Mouse (Mus musculus) large intestine, adult 2 months (tissue): ENCODE data around the gene Btla. TPM values are rescaled to one million over a fixed set of nuclear protein-coding genes. Genes with fewer than 3 reads are reported as not detected.

ENCODE experiments used
- DNase-seq: peaks from one replicate; pipeline ENCODE4 v3.0.0-alpha.2; 2012; ENCODE audit warnings: low read depth, low spot score
- WGBS: fragments of 180-500 bp; shearing (Covaris S2); methylation state at CpG from one replicate; pipeline ENCODE4 v1.1.7; 2018; 5-methylcytosine and 5-hydroxymethylcytosine counted together
- polyA plus RNA-seq: library from polyadenylated mRNA; depleted of rRNA; stranded (reverse); fragments of >200 nt; gene quantifications from 2 replicates; pipeline ENCODE4 v1.2.3, GENCODE M21; 2012; rRNA removed

Btla gene
- 2.2 and 2.5 TPM in 2 replicates for polyA plus RNA-seq

DNA sequence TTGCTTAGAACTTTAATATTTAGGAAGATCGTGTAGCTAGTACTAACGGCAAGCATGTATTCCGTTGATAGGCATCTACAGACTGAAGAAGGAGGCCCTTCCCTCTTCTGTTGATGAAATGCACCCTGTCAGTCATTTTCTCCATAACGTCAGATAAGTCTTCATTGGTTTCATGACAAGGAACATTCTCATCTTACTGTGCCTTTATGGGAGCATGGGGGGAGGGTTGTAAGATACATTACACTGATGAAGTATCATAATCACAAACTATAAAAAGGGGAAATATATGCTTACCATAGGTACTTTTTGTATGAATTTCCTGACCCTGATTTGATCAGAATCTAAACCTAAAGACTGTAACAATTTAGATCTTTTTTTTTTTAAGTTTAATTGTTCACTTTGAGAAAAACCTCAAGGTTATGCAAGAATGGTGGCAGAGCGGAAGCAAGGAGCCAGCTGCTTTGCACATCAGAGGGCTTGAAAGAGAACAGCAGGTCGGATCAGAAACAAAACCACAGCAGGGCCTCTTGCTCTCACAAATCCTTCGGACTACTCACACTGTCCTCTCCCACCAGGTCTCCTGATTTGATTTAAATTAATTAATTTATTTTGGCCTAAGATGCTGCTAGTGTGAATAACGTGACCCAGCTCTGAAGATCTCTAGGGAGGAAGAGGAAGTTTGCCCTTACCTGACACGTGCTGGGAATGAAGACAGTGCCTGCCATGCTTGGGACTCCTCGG lies at the start of gene Btla:
TSS of gene Btla (plus strand) at position 668 of the 741 bp plus-strand sequence.
- no peak for DNase-seq
- WGBS, result 58% methylated on average over 10 of the region's 10 CpGs

DNA sequence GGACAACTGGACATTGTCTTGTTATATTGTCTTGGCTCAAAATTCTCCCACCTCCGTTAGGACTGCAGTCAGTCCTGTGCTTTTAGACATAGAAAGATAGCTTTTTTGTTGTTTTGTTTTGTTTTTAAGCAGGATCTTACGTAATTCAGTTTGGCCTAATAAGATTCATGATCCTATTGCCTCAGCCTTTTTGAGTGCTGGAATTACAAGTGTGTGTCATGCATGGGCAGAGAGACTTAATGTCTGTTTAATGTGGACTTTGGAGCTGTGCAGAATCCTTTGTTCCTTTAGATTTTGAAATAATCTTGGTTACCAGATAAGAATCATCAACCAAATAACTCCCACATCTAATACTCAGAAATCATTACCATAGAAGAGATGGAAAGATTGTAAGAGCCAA lies 45.6 kb upstream of the Btla start:
- WGBS, result 75% methylated on average over 2 of the region's 2 CpGs

DNA sequence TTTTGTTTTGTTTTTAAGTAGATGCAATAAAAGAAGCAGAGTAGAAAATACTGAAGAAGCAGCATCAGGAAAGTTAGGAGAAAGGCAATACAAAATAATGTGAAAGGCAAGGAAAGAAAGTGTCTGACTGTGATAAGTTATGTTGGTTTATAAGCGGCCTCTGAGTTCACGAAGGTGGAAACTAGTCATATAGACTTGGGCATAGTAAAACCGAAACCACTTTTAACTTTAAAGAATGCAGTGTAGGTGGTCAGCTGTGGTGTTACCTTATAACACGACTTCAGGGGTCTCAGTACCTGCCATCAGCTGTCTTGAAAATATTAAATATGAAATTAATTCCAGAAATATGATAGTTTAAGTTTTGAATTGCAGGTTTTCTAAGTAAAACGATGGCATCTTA lies 42.3 kb upstream of the Btla start:
- 91% methylated on average over 5 of the region's 5 CpGs for WGBS
- no peak for DNase-seq

More for the DNA sequence above, 45.6 kb upstream of the Btla start:
- no peak for DNase-seq

DNA sequence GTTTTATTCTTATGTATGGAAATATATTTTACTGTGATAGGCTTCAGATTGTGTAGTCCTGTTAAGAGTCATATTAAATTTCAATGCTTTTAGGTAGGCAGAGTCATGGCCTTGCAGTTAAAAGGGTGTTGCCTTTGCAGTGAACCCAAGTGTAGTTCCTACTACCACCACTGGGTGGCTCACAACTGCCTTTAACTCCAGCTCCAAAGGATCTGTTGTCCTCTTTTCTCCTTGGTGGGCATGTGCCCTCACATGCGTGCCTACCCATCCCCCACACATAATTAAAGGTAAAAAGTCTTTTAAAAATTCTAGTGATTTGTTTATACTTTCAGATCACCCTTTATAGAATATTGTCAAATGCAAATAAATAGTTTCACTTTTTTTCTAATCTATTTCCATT lies 31.5 kb upstream of the Btla start:
- peak; percentile 54 for DNase-seq
- WGBS, result 7% methylated on average over 1 of the region's 1 CpGs

DNA sequence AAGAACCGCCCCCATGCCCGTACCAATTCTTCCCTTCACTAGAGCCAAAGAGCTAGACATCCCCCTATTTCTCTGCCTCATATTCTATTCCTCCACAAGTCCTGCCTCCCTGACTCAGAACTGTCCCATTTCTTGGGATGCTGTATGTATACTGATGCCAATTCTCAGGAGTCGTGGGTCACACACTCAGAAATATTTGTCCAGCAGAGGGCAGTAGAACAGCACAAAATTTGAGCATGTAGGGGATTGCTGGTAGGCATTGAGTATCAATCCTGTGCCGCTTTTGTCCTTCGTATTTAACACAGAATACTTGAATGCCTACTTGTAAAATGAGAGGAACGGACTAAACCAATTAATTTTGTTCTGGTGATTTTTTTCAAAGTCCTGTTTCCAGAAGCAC lies 27.3 kb upstream of the Btla start:
- peak; percentile 31 for DNase-seq
- 34% methylated on average over 6 of the region's 6 CpGs for WGBS

DNA sequence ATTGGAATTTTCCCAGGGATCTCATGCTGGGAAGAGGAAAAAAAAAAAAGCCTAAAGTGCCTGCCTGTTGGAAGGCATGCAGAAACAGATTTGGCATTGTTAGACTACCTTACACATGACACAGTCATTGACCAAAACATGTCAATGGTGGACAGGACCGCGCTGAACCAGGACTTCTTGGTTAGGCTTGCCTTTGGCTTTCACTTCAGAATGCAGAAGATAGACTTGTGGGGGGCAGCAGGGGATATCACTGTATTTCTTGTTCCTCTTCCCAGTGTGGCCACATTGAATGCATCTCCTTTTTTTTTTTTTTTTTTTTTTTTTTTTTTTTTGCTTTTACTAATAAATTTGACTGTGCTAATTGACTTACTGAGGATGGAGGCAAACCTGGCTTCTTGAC lies 22.7 kb upstream of the Btla start:
- no peak for DNase-seq

DNA sequence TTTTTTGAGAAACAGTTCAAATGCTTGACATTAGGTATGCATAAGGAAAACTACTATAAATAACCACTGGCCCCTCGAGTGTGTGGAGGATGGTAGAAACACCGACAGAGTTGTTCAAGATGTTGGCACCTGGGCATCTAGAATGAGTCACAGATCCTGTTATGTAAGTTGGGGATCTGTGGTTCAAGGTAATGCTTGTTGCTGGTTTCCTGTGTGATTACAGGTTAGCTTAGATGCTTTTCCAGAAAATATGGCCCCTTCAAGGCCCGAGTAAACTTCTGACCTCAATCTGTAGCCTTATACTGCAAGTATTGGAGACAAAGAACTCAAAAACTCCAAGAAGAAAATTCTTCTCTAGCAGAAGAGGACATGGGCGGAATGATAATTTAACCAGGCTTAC lies 19.7 kb upstream of the Btla start:
- no peak for DNase-seq
- 79% methylated on average over 4 of the region's 4 CpGs for WGBS

More for the DNA sequence above, 22.7 kb upstream of the Btla start:
- WGBS, result 97% methylated on average over 2 of the region's 2 CpGs

DNA sequence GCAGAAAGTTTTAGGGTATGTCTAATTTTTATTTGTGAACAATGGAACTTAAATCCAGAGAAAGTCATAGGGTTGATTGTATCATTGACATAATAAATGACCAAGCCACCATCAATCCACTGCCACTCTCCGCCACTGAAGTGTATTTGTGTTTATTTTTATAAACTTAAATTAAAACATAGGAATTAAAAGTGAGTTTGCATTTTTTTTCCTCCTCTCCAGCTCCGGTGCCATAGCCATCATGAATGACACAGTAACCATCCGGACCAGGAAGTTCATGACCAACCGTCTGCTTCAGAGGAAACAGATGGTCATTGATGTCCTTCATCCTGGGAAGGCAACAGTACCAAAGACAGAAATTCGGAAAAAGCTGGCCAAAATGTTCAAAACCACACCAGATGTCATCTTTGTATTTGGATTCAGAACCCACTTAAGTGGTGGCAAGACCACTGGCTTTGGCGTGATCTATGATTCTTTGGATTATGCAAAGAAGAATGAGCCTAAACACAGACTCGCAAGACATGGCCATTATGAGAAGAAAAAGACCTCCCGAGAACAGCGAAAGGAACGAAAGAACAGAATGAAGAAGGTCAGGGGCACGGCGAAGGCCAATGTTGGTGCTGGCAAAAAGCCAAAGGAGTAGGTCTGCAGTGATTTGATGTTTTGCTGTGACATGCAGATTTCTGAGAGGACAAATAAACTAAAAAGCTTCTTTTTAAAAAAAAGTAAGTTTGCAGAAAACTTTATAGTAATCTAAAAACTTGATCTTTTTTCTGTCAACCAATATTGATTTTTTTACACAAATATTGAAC lies 19.1 kb upstream of the Btla start:
- 78% methylated on average over 12 of the region's 12 CpGs for WGBS
- DNase-seq, result no peak

DNA sequence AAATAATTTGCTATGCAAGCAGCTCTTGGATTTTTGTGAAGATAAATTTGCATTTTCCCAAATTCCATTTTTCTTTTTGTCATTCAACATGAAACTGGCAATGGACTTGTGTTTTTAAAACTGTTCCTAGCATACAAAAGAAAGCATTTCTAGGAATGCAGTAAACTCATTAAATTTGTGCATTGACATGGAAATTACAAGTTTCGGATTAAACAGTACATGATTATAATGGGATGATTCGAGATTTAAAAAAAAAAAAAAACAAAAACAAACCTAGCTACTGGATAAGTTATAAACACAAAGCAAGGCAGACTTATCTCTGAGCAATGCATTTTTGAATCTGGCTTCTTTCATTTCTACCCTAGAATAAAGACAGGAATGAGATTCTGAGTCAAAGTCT lies 2.1 kb upstream of the Btla start:
- no peak for DNase-seq
- WGBS, result 65% methylated on average over 2 of the region's 2 CpGs

DNA sequence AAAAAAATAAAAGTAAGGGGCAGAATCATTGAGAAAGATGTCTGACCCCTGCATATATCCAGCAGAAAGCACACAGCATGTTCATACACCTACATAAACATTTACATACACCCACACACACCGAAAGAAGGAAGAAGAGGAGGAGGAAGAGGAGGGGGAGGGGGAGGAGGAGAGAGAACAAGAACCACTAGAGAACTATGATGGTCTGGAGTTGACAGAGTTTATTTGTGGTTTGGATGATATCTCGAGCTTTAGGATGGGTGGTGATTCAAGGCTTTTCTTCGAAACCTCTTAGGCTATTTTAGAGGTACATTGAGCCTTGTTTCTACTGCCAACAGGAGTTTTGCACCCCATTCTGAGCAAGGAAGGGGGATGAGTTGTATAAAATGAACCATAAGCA lies 1.3 kb upstream of the Btla start:
- no peak for DNase-seq
- 68% methylated on average over 3 of the region's 3 CpGs for WGBS

DNA sequence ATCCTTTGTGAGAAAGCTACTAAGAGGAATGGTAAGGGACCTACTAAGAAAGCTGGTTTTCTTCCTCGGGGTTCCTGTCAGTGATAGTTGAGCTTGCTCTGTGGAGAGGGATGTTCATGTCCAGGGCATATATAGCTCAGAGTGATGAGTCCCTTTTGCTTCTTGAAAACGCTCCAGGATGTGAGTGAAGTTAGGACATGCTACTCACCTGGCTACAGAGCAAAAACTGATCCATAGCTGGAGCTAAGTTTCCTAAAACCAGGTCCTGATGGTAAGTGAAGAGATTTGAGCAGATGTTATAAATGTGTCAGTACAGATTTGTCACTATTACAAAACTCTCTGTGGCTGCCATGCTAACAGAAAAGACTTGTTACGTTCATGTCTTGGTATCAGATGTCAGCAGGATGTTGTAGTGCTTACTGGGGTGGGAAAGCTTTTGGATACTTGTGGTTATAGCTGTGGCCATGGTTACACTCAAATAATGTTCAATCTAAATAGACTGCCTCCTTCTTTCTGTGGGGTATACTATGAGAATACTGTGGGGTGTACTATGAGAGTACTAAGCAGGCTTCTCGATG lies 405 bp downstream of the Btla start:
- WGBS, result 65% methylated on average over 4 of the region's 4 CpGs
- DNase-seq, result no peak

DNA sequence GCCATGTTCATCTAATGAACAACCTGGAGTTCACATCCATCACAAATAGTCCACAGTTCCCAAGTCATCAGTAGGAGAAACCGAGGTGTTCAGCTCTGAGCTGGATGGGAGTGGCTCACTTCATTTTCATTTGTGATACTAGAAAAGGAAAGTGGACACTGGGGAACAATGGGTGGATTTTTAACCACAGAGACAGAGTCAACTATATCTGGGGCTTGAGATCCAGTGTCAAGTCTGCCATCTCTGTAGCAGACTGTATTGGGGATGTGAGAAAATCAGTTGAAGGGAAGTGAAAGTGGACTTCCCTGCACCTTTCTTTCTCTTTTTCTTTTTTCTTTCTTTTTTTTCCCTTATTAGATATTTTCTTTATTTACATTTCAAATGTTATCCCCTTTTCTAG lies 2.9 kb downstream of the Btla start:
- no peak for DNase-seq
- 73% methylated on average over 1 of the region's 1 CpGs for WGBS

DNA sequence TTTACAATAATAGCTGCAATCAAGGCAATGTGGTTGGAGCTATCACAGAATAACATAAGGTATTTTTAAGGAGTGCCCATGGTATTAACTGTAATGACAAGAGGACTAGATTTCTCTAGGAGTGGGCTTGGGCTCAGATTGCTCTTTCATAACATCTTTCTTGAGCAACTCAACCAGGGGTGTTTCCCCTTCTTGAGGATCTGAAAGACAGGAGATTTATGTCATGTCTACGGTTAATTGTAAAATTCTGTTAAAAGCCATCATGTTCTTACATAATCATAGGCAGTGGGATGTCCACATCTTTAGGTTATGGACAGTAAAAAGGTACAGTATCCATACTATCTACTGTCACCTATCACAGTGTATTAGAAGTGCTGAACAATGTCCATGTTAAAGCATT lies 7.2 kb downstream of the Btla start:
- 80% methylated on average over 1 of the region's 1 CpGs for WGBS

DNA sequence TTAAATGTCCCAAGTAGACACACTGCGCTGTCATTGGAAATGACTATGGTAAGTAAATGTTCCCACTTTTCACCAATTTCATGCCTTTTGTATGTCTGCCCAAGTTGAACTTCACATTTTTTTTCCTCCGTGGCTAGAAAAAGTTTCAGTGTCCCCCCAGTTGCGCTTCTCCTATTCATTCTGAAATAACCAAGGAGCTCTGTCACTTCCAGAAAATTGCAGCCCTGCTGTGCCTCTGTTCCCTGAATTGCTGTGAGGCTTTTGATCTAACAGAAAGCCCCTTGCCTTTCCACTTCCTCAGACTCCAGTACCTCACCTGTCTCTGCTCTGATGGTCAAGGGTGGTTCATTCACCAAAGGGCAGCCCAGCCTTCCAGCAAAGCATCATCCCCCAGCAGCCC lies 8.9 kb downstream of the Btla start:
- WGBS, result 88% methylated on average over 3 of the region's 3 CpGs

More for the DNA sequence above, 7.2 kb downstream of the Btla start:
- DNase-seq, result no peak

DNA sequence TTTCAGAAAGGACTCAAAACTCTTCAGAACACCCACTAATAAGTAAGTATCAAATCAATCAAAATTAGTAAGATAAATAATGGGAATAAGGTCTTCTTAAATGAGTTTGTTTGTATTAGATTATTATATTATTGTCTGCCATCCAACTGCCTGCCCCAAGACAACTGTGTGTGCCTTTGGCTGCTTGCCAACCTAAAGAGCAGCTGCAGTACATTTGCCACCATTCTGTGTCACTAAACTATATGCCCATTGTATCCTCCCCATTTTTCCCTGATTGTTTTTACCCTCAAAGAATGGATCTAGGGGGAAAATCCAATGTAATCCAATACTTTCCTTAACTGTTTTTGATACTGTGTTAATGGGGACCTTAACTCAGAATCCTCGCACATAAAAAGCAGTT lies 18.6 kb downstream of the Btla start:
- 86% methylated on average over 1 of the region's 1 CpGs for WGBS
- no peak for DNase-seq

More for the DNA sequence above, 8.9 kb downstream of the Btla start:
- no peak for DNase-seq

DNA sequence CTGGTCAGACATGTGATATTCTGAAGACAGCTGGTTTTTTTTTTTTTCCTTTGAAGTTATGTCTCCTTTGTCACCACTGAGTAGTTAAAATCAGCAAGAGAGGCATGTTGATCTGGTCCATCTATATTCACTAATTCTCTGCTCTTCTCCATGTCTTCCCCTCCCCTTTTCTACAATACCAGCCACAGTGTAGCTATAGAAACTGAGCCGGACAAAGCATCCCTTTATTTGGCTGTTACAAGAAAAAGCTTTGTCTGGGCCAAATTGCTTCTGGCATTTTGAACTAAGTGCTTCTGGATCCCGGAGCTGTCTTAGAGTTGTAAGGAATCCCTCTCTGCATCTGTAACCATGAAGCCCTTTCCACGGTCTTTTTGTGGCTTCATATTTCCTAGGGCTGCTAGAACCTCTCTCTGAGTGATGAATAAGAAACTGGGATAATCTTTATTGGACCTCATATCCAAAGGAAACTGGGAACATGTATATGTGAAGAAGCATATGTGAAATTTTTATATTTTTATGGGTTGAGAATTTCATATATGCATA lies 20.9 kb downstream of the Btla start:
- WGBS, result 67% methylated on average over 3 of the region's 3 CpGs

DNA sequence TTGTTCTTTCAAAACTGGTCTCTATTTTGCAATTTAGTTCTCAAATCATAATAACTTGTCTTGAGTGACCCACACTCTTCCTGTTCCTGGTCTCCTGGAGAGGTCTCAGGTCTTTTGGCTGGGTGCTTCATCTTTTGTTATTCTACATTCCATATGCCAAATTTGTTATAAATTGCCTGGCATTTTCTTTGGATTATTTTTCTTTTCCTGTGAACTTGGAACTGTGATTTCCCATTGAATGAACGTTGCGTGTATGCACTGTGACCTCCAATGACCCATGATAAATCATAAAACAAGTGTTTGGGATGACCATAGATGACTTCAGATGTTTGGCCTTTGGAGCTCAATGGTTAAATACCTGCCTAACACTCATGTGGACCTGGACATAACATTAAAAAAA lies 25.6 kb downstream of the Btla start:
- WGBS, result 57% methylated on average over 2 of the region's 2 CpGs
- DNase-seq, result no peak

More for the DNA sequence above, 20.9 kb downstream of the Btla start:
- no peak for DNase-seq

DNA sequence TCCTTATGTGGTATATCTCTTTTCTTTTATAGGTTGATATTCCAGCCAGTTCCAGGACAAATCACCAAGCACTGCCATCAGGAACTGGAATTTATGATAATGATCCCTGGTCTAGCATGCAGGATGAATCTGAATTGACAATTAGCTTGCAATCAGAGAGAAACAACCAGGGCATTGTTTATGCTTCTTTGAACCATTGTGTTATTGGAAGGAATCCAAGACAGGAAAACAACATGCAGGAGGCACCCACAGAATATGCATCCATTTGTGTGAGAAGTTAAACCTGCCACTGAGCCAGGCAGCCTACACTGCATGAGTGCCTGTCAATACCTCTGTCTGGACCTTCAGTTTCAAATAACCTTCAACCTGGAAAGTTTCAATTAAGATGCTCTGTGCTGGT lies 26.2 kb downstream of the Btla start:
- no peak for DNase-seq

DNA sequence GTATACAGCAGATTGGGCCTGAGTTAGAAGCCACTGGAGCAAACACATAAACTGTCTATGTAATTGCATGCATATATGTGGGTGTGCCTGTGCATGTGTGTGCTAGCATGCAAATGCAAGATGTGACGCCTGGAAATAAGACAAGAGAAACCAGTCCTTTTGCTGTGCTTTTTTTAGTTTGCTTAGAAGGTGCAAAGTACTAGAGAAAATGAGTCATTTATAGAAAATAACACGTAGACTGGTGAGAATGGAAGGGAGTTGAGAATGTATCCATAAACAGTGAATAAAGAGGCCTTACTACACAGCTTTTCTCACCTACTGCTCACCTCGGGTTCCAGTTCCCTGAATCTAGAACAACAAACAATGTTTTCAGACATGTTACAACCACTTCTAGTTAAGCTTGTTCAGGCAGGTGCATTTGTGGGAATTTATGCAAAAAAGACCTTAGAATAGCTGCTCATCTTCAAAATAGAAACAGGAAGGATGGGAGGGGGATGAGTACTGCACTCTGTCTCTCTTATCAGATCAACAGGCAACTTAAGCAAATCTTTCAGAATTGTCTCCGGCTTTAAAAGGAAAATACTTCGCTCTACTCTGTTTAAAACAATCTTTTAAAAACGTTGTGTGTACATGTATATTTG lies 27.8 kb downstream of the Btla start:
- WGBS, result 66% methylated on average over 6 of the region's 6 CpGs
- DNase-seq, result no peak
